13 mouse cellular contexts compared by ENCODE assay signal in the genomic region with DNA sequence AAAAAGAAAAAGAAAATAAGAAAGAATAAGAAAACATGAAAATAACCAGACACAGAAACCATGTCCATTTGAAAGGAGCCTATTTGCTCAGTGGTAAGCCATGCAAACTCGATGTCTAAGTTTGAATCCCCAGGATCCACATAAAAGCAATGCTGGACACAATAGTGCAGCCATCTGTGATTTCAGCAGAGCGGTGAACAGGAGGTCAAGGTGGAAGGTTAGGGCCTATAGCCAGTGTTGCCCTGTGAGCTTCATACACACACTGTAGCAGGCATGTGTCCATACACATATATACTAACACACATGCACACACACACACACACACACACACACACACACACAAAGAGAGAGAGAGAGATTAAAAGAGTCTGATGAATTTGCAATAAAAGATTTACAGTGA.
"Had no signal": no experiment of that assay in that cellular context is flagged by ENCODE, and none has a peak within 500 bp of the region (broad histone marks: within the 10 kb centered on the region; RNA-seq: fewer than 3 reads in every experiment).

No protein-coding gene starts in this region.

- H3K27ac ChIP-seq: kidney, postnatal 0 days; limb, embryonic 10.5 days; liver, embryonic 15.5 days; midbrain, embryonic 10.5 days; neural tube, embryonic 12.5 days had no signal

- H3K9me3 ChIP-seq: limb, embryonic 10.5 days; liver, embryonic 15.5 days; midbrain, embryonic 10.5 days; neural tube, embryonic 12.5 days had no signal

- H3K4me1 ChIP-seq: limb, embryonic 10.5 days; liver, embryonic 15.5 days; neural tube, embryonic 12.5 days had no signal

- H3K36me3 ChIP-seq: limb, embryonic 10.5 days; liver, embryonic 15.5 days; midbrain, embryonic 10.5 days; neural tube, embryonic 12.5 days had no signal

- H3K27me3 ChIP-seq: liver, embryonic 15.5 days; neural tube, embryonic 12.5 days had no signal

- H3K9ac ChIP-seq: liver, embryonic 15.5 days; neural tube, embryonic 12.5 days had no signal

- H3K4me2 ChIP-seq: liver, embryonic 11.5 days; liver, embryonic 15.5 days; neural tube, embryonic 12.5 days had no signal

- DNase-seq: lung, adult 2 months; midbrain, embryonic 14.5 days; right cerebral cortex, postnatal 4 days; spleen, adult 18-20 months; thymus, adult 18-20 months; thymus, postnatal 14 days had no signal

- H3K4me3 ChIP-seq: limb, embryonic 10.5 days; liver, embryonic 15.5 days; midbrain, embryonic 10.5 days; myocyte; neural tube, embryonic 12.5 days had no signal
